Mouse (Mus musculus): Measurements from ENCODE around the gene Cd5. TPM values are rescaled to one million over a fixed set of nuclear protein-coding genes. Genes with fewer than 3 reads are reported as not detected.

Gene Cd5
- total and polyA plus RNA-seq, 2 experiments from 2014 or later, result 0.53 to 0.55 TPM

DNA sequence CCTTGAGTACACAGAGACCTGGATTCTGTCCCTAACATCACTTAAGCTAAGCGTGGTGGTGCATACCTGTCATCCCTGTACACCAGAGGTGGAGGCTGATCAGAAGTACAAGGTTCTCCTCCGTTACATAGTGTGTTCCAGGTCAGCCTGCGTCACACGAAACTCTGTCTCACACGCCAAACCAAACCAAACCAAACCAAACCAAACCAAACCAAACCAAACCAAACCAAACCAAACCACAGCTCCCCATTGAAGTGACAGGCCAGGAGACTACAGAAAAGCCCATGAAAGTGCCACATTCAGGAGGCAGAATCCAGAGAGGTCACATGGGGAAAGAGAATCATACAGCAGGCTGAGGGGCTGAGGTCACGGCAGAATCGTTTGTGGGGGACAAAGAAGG, 33.2 kb upstream of the Cd5 start:
- Histone ChIP-seq H3K4me2 (ENCODE audit: low read depth, low read length, poor library complexity, severe bottlenecking) (no peak overlapping the region), H3K9ac (replicated peaks; ENCODE audit: low read length, poor library complexity, severe bottlenecking) (no peak overlapping the region), H3K4me3 (ENCODE audit: low read depth, low read length) (no peak overlapping the region), H3K9me3 (ENCODE audit: low read length) (no peaks in the 10 kb centered on the region), H3K4me1 (ENCODE audit: insufficient read depth, low read length) (no peaks in the 10 kb centered on the region; the same call in 1 of the 2 replicates), H3K27me3 (ENCODE audit: insufficient read depth, low read length) (no peaks in the 10 kb centered on the region), H3K36me3 (ENCODE audit: insufficient read depth, low read length) (no peaks in the 10 kb centered on the region), H3K27ac (ENCODE audit: low read depth, low read length) (no peak overlapping the region)
- 76% methylated on average over 7 of the region's 7 CpGs for WGBS
- DNase-seq (ENCODE audit: low spot score) (no peak), ATAC-seq (ENCODE audit: low FRiP score) (no peak)
- TF ChIP-seq CTCF (IDR thresholded peaks at IDR 0.05), result no peak

- H3K27ac ChIP-seq (ENCODE audit: low read depth, low read length), result no peak overlapping the region
- no peaks in the 10 kb centered on the region for H3K27me3 ChIP-seq (ENCODE audit: insufficient read depth, low read length)
- H3K4me3 ChIP-seq (ENCODE audit: low read depth, low read length), result no peak overlapping the region
- DNase-seq (ENCODE audit: low spot score) (peak; percentile 41), ATAC-seq (ENCODE audit: low FRiP score) (no peak)
- 60% methylated on average over 12 of the region's 12 CpGs for WGBS
- H3K9ac ChIP-seq (replicated peaks; ENCODE audit: low read length, poor library complexity, severe bottlenecking), result no peak overlapping the region
- TF ChIP-seq CTCF (IDR thresholded peaks at IDR 0.05), result no peak
- no peaks in the 10 kb centered on the region for H3K36me3 ChIP-seq (ENCODE audit: insufficient read depth, low read length)
- H3K4me2 ChIP-seq (ENCODE audit: low read depth, low read length, poor library complexity, severe bottlenecking), result no peak overlapping the region
- H3K4me1 ChIP-seq (ENCODE audit: insufficient read depth, low read length), result no peaks in the 10 kb centered on the region; the same call in 1 of the 2 replicates
- no peaks in the 10 kb centered on the region for H3K9me3 ChIP-seq (ENCODE audit: low read length)
These were observed 30.8 kb upstream of the Cd5 start for GRCm38 (mm10) chr19:10769429-10770195.

- TF ChIP-seq CTCF (IDR thresholded peaks at IDR 0.05), result no peak
- 55% methylated on average over 6 of the region's 6 CpGs for WGBS
- peak; percentile 32 for DNase-seq (ENCODE audit: low spot score)
These were observed 30.1 kb upstream of the Cd5 start for GRCm38 (mm10) chr19:10768694-10769428.

DNA sequence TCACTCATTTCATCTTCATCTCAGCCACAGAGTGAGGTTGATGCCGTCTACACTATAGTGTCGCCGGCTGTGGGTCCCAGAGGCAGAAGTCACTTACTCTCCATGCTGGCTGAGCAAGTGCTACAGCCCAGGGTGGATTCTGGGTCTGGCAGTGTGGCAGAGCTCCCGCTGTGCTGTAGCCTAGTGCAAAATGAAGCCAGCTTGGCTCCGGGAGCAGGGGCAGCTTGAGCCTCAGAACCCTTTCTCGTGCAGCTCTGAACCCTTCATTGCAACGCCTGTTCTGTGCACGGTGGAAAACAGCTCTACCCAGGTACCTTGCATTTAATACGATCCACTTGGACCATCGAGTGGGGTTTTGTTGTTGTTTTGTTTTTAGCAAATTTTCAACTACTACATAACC, 28.8 kb upstream of the Cd5 start:
- 84% methylated on average over 10 of the region's 10 CpGs for WGBS
- peak overlapping the region; percentile 32; the same call in 1 of the 2 replicates for H3K27ac ChIP-seq (ENCODE audit: low read depth, low read length)
- no peak for DNase-seq (ENCODE audit: low spot score)

More at GRCm38 (mm10) chr19:10768694-10769428, 30.1 kb upstream of the Cd5 start:
- H3K4me3 ChIP-seq (ENCODE audit: low read depth, low read length), result no peak overlapping the region
- H3K27me3 ChIP-seq (ENCODE audit: insufficient read depth, low read length), result no peaks in the 10 kb centered on the region
- H3K9ac ChIP-seq (replicated peaks; ENCODE audit: low read length, poor library complexity, severe bottlenecking), result no peak overlapping the region
- no peaks in the 10 kb centered on the region; the same call in 1 of the 2 replicates for H3K4me1 ChIP-seq (ENCODE audit: insufficient read depth, low read length)
- H3K4me2 ChIP-seq (ENCODE audit: low read depth, low read length, poor library complexity, severe bottlenecking), result no peak overlapping the region
- H3K9me3 ChIP-seq (ENCODE audit: low read length), result no peaks in the 10 kb centered on the region
- no peak overlapping the region for H3K27ac ChIP-seq (ENCODE audit: low read depth, low read length)
- ATAC-seq (ENCODE audit: low FRiP score), result no peak
- H3K36me3 ChIP-seq (ENCODE audit: insufficient read depth, low read length), result no peaks in the 10 kb centered on the region

GRCm38 (mm10) chr19:10763381-10764031, 24.7 kb upstream of the Cd5 start:
- TF ChIP-seq CTCF (IDR thresholded peaks at IDR 0.05), result no peak

More for the DNA sequence above, 28.8 kb upstream of the Cd5 start:
- H3K4me2 ChIP-seq (ENCODE audit: low read depth, low read length, poor library complexity, severe bottlenecking), result no peak overlapping the region
- H3K36me3 ChIP-seq (ENCODE audit: insufficient read depth, low read length), result no peaks in the 10 kb centered on the region
- H3K9ac ChIP-seq (replicated peaks; ENCODE audit: low read length, poor library complexity, severe bottlenecking), result no peak overlapping the region
- H3K9me3 ChIP-seq (ENCODE audit: low read length), result no peaks in the 10 kb centered on the region
- TF ChIP-seq CTCF (IDR thresholded peaks at IDR 0.05), result no peak
- no peaks in the 10 kb centered on the region; the same call in 1 of the 2 replicates for H3K4me1 ChIP-seq (ENCODE audit: insufficient read depth, low read length)
- H3K27me3 ChIP-seq (ENCODE audit: insufficient read depth, low read length), result no peaks in the 10 kb centered on the region
- no peak for ATAC-seq (ENCODE audit: low FRiP score)
- H3K4me3 ChIP-seq (ENCODE audit: low read depth, low read length), result no peak overlapping the region

More at GRCm38 (mm10) chr19:10763381-10764031, 24.7 kb upstream of the Cd5 start:
- DNase-seq (ENCODE audit: low spot score), result no peak
- Histone ChIP-seq H3K27ac (ENCODE audit: low read depth, low read length) (no peak overlapping the region), H3K27me3 (ENCODE audit: insufficient read depth, low read length) (no peaks in the 10 kb centered on the region), H3K4me2 (ENCODE audit: low read depth, low read length, poor library complexity, severe bottlenecking) (no peak overlapping the region), H3K9me3 (ENCODE audit: low read length) (no peaks in the 10 kb centered on the region), H3K9ac (replicated peaks; ENCODE audit: low read length, poor library complexity, severe bottlenecking) (no peak overlapping the region), H3K36me3 (ENCODE audit: insufficient read depth, low read length) (no peaks in the 10 kb centered on the region), H3K4me3 (ENCODE audit: low read depth, low read length) (no peak overlapping the region), H3K4me1 (ENCODE audit: insufficient read depth, low read length) (no peaks in the 10 kb centered on the region; the same call in 1 of the 2 replicates)
- no peak for ATAC-seq (ENCODE audit: low FRiP score)
- 84% methylated on average over 21 of the region's 21 CpGs for whole genome bisulfite sequencing
